Mouse (Mus musculus) small intestine, adult 10 weeks (tissue): ENCODE data around the gene Ube3a. TPM values are rescaled to one million over a fixed set of nuclear protein-coding genes. Genes with fewer than 3 reads are reported as not detected.

Experiments used
- polyA plus RNA-seq: library from polyadenylated mRNA; stranded (reverse); fragments of 350-450 nt; fragmentation: Illumina TruSeq; extraction: RNeasy Lipid Tissue Mini Kit (QIAGEN cat#74804); gene quantifications from one replicate; pipeline ENCODE4 v1.2.3, GENCODE M21; 2014; ENCODE audit warnings: low replicate concordance

Ube3a gene
- polyA plus RNA-seq: 135 TPM

DNA sequence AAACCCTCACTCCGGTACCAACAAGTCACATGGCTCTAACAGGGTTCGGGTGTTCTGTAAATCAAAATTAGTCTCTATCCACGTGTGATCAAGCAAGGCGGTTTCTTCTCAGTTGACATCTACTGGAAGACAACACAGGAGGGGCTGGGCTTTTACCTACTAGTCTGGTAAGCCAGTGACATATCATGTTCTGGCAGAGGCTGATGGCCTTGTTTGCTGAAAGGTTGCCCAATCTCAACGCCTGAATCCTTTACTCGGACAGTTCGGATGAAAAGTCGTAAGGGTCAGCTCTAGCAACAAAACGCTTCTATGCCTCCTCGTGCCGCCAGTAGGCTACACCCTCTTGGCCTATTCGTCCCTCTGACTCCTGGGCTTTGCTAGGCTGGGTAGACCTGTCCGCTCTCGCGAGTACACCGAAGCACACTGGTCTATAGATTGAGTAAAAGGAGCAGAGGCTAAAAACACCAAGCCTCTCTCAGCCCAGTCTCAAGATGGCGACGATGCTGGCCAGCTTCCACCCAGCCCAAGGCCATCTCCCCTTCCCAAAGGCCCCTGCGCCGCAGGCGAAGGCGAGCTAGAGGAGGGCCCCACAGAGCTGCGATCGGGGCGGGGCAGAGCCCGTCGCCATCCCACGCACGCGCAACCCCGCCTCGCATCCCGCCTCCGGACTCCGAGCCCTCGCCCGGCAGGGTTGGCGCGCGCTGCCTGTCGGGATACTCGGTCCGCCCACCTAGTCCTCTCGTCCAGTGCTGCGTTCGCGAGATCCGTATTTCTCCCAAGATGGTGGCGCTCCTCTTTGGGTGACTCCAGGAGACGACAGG, at the start of gene Ube3a:
Gene Ube3a, plus strand, starts transcription at position 706 of the 821 bp plus-strand sequence.

